Mouse (Mus musculus) thymus, adult 2 months (tissue): ENCODE results near the gene Ttc1.
A peak's percentile ranks its signal among the peaks of the same experiment; 100 is the strongest.

Experiments used
- CTCF ChIP-seq: fragments of 200-500 bp; IDR thresholded peaks from 2 replicates; pipeline ENCODE4 v1.5.1; 2012; ENCODE audit warnings: mild to moderate bottlenecking, control low read depth, low read length, moderate library complexity, borderline replicate concordance; ENCODE audit not compliant: control insufficient read depth, poor library complexity, insufficient read depth; ENCODE audit errors: extremely low read depth
- POLR2A ChIP-seq: fragments of 200-500 bp; IDR thresholded peaks from 2 replicates; pipeline ENCODE4 v1.6.1; 2012; ENCODE audit warnings: mild to moderate bottlenecking, low read length, control low read depth, moderate library complexity; ENCODE audit not compliant: control insufficient read depth, poor library complexity, insufficient read depth; ENCODE audit errors: extremely low read depth

DNA sequence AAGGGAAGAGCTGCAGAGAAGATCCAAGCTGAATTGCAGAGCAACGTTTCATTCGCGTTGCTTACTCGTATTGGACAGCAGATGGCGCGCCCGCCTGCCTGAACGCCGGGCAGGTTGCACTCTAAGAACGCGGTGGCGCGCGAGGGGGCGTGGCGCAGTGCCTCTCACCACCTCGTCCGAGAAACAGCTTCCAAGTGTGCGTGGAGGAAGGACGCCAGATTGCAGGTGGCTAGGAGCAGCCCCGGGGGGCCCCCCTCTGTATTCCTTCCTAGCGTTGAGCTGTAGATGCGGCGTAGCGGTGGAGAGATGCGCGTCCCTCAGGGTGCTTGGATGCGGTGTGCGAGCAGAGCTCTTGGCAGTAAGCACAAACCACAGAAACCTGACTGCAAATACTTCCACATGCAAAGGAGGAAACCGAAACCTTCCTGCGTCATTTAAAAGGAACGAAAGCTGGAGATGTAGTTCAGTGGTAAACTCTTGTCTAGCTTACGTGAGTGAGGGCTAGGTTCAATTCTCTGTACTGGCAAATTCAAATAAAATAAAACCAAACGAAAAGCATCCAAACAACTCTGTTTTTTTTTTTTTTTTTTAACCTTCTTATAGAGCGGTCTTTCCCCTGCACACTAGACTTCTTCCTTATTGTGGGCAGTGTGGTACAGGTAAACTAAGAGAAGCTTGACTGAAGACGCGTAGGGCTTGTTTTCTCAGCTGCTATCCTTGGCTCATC is 19.3 kb upstream of the Ttc1 start:
- TF ChIP-seq POLR2A (no peak), CTCF (peak; percentile 79; the same call in 1 of the 2 replicates)
